Mouse (Mus musculus): ENCODE data around the gene Edrf1.

Edrf1 gene

DNA sequence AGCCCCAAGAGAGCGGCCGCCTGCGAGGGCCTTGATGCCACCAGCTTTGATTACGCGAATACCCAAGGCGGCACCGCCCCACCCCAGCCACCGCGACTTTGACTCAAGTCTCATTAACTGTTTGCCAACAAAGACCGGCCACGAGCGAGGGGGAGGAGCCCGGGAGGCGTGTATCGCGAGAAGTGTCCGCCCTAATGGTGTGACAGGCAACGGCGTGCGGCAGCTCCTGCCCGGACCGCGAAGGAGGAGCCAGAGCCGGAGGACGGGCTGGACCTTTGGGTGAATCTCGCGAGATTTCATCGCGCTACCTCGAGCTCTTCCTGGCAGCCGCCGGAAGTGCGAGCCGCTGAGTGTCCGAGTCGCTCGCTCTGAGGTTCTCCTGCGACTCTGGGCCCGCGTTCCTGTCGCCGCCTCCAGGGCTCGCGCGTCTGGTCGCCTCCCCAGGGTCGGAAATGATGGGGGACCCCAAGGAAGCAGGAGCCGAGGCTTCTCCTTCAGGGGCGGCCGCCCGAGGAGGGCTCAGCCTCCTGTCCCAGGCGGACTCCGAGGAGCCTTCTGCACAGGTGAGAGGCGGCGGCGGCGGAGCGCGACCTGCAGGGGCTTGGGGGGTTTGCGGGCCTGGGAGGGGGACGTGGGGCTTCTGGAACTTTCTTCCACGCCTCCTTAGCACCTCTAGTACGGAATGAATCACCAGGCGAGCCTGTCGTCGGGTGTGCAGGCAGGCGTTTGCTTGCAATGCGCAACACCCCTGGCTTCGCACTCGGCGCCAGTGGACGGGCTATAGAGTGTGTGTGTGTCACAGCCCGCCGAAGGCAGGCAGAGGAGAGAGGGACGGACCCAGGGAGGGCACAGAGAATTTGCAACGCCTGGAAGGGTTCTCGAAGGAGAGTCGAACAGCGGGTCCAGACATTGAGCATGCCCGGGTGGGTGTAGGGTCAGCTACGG, at the start of gene Edrf1:
Edrf1 (plus strand) TSS at position 183 of the 945 bp plus-strand sequence.
- peak; percentile 90 for DNase-seq

DNA sequence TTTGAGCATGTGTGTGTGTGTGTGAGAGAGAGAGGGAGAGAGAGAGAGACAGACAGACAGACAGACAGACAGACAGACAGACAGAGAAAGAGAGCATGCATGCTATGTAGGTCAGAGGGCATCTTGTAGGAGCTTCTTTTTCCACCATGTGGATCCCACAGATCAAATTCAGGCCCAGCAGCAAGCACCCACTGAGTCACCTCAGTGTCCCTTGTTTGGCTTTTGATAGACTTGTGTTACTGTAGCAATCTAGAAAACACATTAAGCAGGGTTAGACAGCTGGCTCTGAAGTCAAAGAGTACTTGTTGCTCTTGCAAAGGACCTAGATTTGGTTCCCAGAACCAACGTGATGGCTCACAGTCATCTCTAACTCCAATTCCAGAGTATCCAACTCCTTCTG, 45.6 kb upstream of the Edrf1 start:
- DNase-seq: no peak

DNA sequence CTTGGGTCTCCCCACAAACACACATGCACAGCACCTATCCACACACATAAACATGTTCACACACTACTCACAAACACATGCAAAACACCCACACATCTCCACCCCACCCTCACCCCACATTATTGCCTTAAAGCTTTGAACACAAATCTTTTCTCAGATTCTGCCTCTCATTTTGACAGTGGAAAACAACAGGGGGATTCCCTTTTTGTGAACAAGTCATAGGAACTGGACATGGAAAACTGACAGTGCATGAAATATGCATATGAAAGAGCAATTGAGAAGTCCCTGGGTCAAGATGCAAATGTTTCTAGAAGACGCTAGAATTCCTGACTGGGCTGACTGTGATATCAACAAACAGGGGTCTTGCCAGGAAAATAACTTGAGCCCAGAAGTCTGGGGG, 36.8 kb upstream of the Edrf1 start:
- DNase-seq: no peak

DNA sequence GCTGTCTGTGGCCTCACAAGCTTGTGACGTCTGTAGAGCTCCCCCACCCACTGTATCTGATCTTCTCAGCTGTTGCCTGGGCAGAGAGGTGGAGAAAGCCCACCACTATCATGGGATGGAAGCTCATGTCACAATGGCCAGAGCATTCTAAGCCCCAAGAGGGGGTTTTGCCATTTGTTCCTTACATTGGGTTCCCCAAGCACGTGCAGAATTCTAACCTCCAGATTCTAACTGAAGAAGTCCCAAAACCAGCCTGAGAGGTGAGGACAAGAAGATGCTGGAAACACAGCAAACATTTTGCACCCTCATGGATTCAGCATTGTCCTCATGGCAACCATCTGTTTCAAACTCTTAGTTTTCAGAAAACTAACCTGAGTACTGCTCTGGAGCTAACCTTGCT, 35.3 kb upstream of the Edrf1 start, which contains the start of gene Tex36:
Tex36 (minus strand) TSS at position 101 of the 400 bp plus-strand sequence.
- no peak for DNase-seq

DNA sequence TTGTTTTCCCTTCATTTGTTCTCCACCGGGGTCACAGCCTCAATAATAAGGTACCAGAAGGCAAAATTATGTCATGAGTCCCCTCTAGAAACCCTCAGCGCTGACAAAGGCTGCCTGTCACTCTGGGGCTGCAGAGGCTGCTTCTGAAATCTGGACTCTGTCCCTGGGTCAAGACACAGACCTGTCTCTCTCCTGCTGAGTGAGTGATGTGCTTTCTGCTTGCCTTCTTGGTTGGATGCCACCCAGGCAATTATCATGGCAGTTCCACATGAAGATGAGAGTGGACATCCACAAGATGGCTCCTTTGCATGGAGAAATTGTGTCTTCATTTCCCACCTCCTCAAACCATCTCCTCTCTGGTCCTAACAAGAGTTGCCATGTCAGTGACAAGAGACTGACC, 34.2 kb upstream of the Edrf1 start:
- no peak for DNase-seq

DNA sequence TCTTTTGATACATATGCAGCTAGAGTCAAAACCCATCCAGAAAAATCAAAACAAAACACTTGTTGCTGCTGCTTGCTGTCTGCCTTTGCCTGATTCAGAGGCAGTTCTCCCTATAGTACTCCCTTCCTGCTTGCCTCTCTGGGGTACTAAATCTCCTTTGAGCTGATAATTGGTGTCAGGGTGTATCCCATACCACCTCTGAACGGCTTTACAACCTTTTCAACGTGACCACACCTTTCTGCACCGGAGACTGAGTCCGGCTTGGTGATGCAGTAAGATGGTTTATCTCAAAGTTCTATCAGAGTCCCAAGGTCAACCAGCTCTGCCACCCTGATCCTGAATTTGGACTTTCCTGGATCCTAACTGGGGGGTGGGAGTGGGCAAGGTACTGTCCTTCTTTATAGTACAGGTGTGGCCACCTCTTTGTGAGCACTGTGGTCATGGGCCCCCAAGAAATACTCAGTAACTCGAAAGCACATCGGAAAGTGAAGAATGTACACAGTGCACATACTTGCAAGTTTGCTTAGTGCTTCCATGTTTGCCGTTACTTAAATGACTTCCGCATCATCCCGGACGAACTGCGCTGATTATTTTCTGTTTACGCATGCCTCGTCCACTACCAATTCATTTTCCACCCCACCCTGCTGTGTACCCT, 32.8 kb upstream of the Edrf1 start:
- DNase-seq: no peak

DNA sequence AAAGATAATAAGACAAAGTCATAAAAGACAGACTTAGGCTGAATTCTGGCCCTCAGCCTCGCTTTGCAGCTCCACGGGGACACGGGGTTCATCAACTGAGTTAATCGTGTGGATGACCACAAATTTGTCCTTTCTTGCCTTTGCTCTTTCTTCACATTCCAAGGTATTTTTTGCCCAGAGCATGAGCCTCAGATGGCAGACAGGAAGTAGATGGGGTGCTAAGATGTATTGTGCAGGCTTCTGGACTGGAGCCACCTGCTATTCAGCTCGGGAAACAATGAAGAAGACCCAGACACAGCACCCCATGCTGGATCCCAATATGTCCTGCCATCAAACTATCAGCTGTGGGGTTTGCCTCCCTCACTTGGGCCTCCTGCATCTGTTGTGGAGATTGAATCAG, 30.0 kb upstream of the Edrf1 start:
- DNase-seq: no peak

DNA sequence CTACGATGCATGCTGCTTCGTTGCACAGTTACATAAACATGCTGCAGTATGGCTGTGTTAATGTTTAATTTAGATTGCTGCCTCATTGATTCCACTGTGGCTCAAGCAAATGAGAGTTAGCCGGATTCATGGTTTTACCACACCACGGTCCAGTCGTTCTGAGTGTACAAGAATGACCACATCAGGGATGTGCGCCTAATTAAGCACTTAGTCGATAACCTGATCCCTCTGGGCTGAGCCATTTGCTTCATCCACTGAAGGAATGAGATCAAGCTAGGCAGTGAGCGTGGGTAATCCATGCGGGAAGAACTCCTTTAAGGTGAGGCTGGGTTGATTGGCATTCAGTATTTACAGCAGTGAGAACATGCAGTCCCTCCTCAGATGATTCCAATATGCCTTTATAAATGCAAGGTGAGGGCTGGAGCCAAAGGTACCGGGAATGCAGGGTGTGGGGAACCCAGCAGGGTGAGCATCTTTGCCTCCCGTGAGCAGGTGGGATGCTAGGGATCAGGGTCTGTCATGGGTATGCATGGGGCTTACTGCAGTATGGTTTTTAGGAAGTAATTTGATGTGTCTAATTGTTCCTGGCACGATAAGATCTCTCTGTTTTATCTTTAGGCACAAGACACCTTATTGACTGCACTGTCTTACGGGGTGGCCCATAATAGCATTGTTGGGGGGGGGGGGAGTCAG, 29.3 kb upstream of the Edrf1 start:
- no peak for DNase-seq

DNA sequence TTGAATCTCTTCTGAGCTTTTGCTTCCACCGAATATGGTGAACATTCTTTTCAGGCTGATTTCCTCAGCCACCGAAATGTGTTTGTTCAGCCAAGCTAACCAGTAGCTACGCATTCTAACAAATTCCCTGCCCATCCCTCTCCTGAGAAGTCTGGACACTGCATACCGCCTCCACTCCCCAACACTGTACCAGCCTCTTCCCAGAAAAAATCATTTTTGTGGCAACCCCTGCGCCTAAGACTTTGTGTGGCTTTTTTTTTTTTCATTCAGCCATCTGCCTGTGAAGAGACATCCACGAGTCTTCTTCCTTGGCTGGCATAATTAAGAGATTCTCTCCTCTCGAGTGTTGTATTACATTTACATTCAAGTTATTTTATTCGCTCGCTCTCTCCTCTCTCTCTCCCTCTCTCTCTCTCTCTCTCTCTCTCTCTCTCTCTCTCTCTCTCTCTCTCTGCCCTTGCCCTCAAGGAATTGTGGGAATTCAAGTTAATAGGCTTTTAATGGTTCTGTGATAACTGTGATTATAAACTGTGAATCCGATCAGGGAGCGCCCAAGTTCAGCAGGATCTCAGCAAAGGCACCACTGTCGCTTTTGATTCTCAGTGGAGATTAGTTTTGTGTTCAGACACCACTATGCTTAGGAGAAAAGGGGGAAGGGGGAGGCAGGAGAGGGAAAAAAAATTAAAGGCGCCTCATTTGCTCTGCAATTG, 28.6 kb upstream of the Edrf1 start:
- no peak for DNase-seq

DNA sequence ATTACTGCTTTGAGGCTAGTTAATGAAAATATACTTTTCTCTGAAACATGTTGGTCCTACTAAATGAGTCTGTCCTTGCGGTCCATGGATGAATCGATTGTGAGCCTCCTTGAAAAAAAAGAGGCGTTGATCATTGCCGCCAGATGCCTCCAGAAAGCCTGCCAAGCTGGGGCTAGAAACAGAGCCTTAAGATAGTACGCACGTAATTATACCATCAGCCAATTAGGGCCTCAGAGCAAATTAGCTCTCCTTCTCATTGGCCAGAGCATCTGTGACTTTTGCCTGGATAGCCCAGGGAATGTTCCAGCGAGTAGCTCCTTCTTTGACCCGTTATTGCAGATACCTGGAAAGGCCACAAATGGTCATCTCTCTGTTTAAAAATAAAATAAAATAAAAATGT, 27.8 kb upstream of the Edrf1 start:
- DNase-seq: peak; percentile 25

DNA sequence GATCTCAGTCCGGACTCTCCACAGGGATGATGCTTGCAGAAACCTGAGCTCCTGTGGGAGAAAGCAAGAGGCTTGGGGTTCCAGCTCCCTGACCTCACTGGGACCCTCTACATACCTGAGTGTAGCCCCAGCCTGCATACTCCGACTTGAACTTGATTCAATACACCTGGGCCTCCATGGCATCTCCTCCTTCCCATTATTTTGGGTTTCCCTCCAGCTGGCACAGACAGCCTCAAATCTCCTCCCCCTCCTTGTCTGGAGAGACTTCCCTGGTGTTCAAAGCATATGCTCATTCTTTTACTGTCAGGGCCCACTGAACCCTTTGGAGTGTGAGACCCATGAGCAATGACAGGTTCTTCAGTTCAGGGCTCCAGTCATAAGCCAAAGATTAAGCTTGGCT, 24.4 kb upstream of the Edrf1 start:
- DNase-seq: no peak

DNA sequence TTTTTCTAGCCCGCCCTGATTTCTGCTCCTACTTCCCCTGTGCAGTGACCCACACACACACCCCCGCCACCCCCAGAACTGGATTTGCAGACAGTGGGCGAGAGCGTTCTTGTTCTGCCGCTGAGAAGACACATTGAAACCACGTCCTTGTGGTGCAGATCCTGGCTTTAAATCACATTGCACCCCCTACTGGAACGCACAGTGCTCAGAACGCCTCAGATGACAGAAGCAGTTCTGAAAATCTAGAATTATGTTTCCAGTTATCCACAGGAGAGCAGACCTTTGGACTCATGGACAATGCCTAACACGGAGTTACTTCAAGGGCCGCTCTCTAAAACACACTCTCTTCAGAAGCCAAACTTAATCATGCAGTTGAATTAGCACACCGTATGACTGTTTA, 16.6 kb upstream of the Edrf1 start:
- no peak for DNase-seq

DNA sequence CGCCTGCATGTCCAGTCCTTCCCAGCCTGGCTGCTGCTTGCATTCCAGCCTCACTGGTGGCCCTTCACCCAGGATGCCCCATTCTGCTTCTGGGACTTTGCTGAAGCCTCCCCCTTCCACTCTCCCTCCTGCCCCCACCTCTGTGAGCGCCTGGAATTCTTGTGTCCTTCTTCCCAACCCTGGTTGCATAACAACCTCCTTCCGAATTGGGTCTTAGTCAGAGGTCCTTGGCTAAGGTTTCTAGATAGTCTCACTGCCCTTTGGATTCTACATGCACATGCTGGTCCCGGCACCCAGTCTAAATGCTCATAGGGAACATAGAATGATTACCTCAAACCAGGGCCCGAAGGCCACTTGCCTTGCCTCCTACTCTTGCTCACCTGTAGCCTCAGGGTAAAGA, 14.1 kb upstream of the Edrf1 start:
- no peak for DNase-seq

DNA sequence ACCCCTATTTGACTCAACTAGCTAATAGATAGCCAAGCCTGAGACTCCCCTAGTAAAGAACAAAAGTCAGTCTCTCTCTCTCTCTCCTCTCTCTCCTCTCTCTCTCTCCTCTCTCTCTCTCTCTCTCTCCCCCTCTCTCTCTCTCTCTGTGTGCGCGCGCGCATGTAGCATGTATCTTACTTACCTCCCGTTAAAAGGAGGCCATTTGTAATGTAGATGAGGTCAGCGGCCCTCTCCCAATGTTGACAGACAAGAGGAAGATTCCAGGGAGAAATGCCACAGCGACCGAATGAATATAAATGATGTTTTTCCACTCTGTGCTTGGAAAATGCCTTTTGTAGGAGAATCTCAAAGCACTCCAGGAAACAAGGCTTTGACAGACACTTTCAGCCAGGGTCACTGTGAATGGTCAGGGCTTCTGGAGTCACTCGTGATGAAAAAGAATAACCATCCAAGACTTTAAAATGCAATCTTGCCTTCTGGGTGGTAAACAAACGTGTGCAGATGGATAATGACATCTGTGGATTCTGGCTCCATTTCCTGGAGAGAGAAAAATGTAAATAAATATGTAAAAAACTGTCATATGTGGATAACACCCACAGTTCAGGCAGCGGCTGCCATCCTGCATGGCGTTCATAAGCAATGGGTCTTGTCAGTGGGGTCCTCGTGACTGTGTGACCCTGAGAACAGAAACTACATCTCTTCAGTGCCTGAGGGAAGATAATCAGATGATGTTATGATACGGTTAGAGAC, 10.0 kb upstream of the Edrf1 start:
- DNase-seq: no peak

DNA sequence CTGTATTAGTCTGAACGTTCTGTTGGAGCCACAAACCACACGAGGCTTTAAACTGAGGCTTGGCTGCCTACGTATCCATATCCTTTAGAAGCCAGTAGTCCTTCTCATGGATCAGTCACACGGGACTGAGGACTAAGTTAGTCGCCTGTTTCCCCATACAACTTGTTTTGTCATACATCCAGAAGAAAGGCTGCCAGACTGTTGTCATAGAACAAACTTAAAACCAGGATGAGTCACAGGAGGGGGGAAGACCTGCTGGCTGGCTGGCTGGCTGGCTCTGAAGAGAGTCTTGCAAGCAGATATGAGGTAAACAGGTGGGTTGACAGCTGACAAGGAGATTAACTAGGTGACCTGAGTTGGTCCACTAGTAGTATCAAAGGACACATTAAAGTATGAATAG, 6.5 kb upstream of the Edrf1 start:
- DNase-seq: no peak

DNA sequence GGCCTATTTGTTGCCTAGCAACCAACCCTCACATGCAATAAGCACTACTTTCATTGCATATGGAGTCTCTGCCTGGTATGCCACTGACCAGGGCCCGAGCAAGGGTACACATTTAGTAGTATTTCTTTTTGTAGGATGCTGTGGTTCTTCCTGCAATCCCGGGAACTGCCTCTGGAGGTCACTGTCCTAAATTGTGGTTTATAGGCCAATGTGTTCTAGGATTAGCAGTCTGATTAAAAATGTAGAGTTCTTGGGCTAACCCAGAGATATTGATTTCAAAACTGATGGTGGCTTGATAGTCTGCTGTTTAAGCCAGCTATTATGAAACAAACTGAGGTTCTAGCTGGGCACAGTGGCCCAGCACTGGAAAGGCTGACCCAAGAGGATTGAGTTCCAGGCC, 4.9 kb upstream of the Edrf1 start:
- peak; percentile 75 for DNase-seq

DNA sequence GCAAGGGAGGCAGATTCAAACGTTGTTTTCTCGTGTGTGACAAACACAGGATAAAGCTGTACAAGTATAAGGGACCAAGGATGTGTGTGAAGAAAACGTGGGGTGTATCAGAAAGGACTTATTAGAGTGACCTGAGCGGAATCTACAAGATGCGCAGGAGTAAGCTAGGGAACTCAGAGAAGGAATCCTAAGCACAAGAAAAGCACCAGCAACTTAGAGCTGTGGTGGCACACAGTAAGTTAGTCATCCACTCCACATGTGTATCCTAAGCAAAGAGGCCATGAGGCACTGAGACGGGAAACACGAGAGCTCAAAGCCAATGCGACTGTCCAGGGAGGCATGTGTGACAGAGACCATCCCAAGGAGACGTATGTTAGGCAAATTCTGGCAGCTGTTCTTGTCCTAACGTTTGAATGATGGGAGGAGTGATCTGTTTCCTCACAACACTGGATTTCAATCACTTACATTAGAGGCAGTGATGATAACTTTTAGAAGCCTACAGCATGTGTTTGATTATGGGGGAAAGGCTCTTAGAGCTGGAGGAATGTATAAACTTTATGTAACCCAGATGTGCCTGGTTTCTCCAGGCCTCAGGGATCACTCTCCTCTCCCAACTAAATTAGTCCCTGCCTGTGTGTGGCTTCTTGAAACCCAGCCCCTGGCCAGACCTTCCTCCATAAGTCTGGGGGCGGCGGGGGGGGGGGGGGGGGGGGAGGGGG, 2.3 kb upstream of the Edrf1 start:
- DNase-seq: no peak

DNA sequence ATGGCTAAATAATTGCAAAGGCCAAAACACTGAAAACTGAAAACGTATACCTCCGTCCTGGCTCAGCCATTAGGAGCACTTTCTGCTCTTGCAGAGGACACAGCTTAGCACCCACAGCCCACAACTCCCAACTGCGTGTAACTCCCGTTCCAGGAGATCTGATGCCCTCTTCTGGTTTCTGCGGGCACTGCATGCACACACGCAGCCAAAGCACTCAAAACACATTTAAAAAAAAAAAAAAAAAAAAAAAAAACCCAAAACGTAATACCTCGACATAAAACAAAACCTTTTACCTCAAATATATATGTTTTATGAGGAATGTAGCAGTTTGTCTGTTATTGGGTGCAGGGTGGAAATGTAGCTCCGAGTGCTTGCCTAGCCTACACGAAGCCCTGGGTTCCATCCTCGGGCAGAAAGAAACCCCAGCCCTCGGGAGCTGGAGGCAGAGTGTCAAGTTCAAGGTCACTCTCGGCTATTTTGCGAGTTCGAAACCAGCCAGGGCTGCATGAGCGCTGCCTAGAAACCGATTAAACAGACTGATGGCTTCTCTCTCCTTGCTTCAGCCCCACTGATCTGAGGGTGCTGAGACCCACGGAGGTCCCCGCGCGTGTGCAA, 498 bp upstream of the Edrf1 start:
- DNase-seq: peak; percentile 96

DNA sequence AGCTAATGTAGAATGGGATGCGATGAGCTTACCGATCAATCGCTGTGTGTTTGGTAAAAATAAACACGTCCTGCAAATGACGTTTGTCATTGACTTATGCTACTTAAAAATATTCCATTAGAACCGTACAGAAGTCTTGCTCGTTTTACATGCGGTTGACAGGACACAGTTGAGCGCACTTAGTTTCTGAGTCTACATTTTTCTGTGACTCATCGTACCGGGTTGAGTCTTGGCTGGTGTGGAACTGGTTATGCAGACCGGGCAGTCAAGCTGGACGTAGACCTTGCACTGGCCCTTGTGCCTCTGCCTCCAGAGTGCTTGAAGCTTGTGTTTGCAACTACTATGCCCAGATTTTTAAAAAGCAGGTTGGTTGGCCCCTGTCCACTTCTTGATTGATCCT, 963 bp downstream of the Edrf1 start:
- no peak for DNase-seq

DNA sequence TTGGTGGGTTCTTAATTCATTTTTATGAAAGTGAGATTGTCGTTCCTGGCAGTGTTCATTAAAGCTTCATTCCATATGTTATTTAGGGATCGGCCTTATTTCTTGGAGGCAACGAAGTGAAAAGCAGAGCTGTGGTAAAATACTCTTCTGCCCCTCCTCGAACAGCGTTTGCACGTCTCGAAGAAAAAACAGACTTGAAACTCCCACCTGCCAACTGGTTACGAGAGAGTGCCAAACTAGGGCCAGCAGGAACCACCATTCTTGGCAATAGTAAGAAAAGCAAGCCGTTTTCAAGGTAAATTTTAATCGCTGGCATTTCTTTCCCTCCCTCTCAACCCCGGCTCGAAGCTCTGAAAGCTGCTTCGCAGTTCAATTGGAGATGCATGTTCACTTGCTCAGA, 1.5 kb downstream of the Edrf1 start:
- DNase-seq: no peak

DNA sequence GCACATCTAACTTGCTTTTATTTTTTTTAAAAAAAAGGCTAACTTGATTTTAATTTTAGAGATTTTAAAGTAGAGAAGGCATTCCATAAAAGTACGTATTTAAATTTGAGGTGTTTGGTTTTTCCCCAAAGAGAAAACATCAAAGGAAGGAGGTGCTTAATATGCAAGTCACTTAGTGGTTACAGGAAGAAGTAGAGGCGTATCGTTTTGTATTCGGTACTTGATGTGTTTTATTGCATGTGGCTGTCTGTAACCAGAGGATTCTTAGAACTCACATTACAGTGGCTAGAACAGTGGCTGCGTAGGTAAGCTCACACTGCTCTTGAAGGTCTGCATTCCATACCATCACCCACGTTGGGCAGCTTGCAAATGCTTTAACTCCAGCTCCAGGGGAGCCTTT, 8.4 kb downstream of the Edrf1 start:
- DNase-seq: no peak

All from right cerebral cortex, postnatal 4 days (tissue).